Mouse (Mus musculus) A20 (cell line): Measurements from ENCODE around the gene Isl2.
A peak's percentile ranks its signal among the peaks of the same experiment; 100 is the strongest.

Source experiments
- DNase-seq: peaks from one replicate; pipeline ENCODE4 v3.0.0-alpha.2; 2011; ENCODE audit warnings: low read depth, low spot score

Gene Isl2

GRCm38 (mm10) chr9:55546176-55547010 is 7.9 kb downstream of the Isl2 start:
- no peak for DNase-seq

- no peak for DNase-seq
Observed at GRCm38 (mm10) chr9:55548871-55549270, 10.4 kb downstream of the Isl2 start.

- no peak for DNase-seq
Observed at GRCm38 (mm10) chr9:55549302-55549890, 10.9 kb downstream of the Isl2 start.

- no peak for DNase-seq
Observed at GRCm38 (mm10) chr9:55554986-55555385, 16.5 kb downstream of the Isl2 start.

GRCm38 (mm10) chr9:55560960-55561359 is 22.5 kb downstream of the Isl2 start:
- DNase-seq: no peak

GRCm38 (mm10) chr9:55568466-55569159 is 30.1 kb downstream of the Isl2 start:
- no peak for DNase-seq

GRCm38 (mm10) chr9:55571071-55571470 is 32.6 kb downstream of the Isl2 start:
- DNase-seq: no peak

- DNase-seq: peak; percentile 4
Observed at GRCm38 (mm10) chr9:55576571-55576970, 38.1 kb downstream of the Isl2 start.

- DNase-seq: no peak
Observed at GRCm38 (mm10) chr9:55581414-55581813, 42.9 kb downstream of the Isl2 start.

- no peak for DNase-seq
Observed at GRCm38 (mm10) chr9:55586141-55586540, 47.7 kb downstream of the Isl2 start.
